Mouse (Mus musculus): ENCODE measurements around the gene Gm20388. TPM values are rescaled to one million over a fixed set of nuclear protein-coding genes. Genes with fewer than 3 reads are reported as not detected.

Gene Gm20388
- polyA plus RNA-seq, 1 experiment from 2014 or later: 5.5 TPM

GRCm38 (mm10) chr8:119981253-119981652, 70.6 kb downstream of the Gm20388 start:
- WGBS: 84% methylated on average over 4 of the region's 4 CpGs
- no peak overlapping the region for H3K4me3 ChIP-seq
- no peaks in the 10 kb centered on the region for H3K36me3 ChIP-seq (replicated peaks)
- 0 out of 2 replicates have a peak, but pooled peaks cover 5% of the 10 kb centered on the region for H3K4me1 ChIP-seq
- no peak overlapping the region for H3K27ac ChIP-seq
- no peak for DNase-seq (ENCODE audit: extremely low spot score, low spot score)
- H3K27me3 ChIP-seq (ENCODE audit: poor library complexity, severe bottlenecking): no peaks in the 10 kb centered on the region
- H3K9me3 ChIP-seq: no peaks in the 10 kb centered on the region

GRCm38 (mm10) chr8:119984085-119984484, 73.4 kb downstream of the Gm20388 start:
- H3K9me3 ChIP-seq: no peaks in the 10 kb centered on the region
- no peak overlapping the region for H3K4me3 ChIP-seq
- peaks cover 7% of the 10 kb centered on the region; the same call in 1 of the 2 replicates for H3K4me1 ChIP-seq
- no peak for DNase-seq (ENCODE audit: extremely low spot score, low spot score)
- no peak overlapping the region for H3K27ac ChIP-seq
- no peaks in the 10 kb centered on the region for H3K36me3 ChIP-seq (replicated peaks)
- no peaks in the 10 kb centered on the region for H3K27me3 ChIP-seq (ENCODE audit: poor library complexity, severe bottlenecking)

GRCm38 (mm10) chr8:119986174-119986573, 75.5 kb downstream of the Gm20388 start:
- Histone ChIP-seq H3K4me3 (no peak overlapping the region), H3K9me3 (no peaks in the 10 kb centered on the region), H3K27me3 (ENCODE audit: poor library complexity, severe bottlenecking) (peaks cover 9% of the 10 kb centered on the region), H3K4me1 (peaks cover 5% of the 10 kb centered on the region; the same call in 1 of the 2 replicates), H3K27ac (no peak overlapping the region), H3K36me3 (replicated peaks) (no peaks in the 10 kb centered on the region)
- no peak for DNase-seq (ENCODE audit: extremely low spot score, low spot score)
- 77% methylated on average over 5 of the region's 5 CpGs for WGBS

- no peaks in the 10 kb centered on the region for H3K9me3 ChIP-seq
- DNase-seq (ENCODE audit: extremely low spot score, low spot score): no peak
- no peaks in the 10 kb centered on the region for H3K36me3 ChIP-seq (replicated peaks)
- H3K4me1 ChIP-seq: peaks cover 19% of the 10 kb centered on the region
- no peak overlapping the region for H3K4me3 ChIP-seq
- WGBS: 80% methylated on average over 15 of the region's 15 CpGs
- no peak overlapping the region for H3K27ac ChIP-seq
- peaks cover 28% of the 10 kb centered on the region for H3K27me3 ChIP-seq (ENCODE audit: poor library complexity, severe bottlenecking)
These were observed 77.4 kb downstream of the Gm20388 start for GRCm38 (mm10) chr8:119988087-119988486.

GRCm38 (mm10) chr8:119992249-119992648, 81.6 kb downstream of the Gm20388 start, which contains the start of gene Crispld2:
TSS of gene Crispld2 (plus strand) at chr8:119992438.
- H3K4me3 ChIP-seq: peak within 1 kb of the TSS; percentile 51
- peaks cover 45% of the 10 kb centered on the region for H3K4me1 ChIP-seq
- H3K36me3 ChIP-seq (replicated peaks): no peaks in the 10 kb centered on the region
- peaks cover 44% of the 10 kb centered on the region for H3K27me3 ChIP-seq (ENCODE audit: poor library complexity, severe bottlenecking)
- H3K9me3 ChIP-seq: no peaks in the 10 kb centered on the region
- under 1% methylated on average over 25 of the region's 25 CpGs for WGBS
- peak within 1 kb of the TSS; percentile 30; the same call in 1 of the 2 replicates for H3K27ac ChIP-seq
- DNase-seq (ENCODE audit: extremely low spot score, low spot score): peak; percentile 87

GRCm38 (mm10) chr8:119994114-119994513, 83.5 kb downstream of the Gm20388 start:
- H3K9me3 ChIP-seq: no peaks in the 10 kb centered on the region
- H3K4me3 ChIP-seq: no peak overlapping the region
- DNase-seq (ENCODE audit: extremely low spot score, low spot score): no peak
- no peaks in the 10 kb centered on the region for H3K36me3 ChIP-seq (replicated peaks)
- H3K27ac ChIP-seq: no peak overlapping the region
- peaks cover 40% of the 10 kb centered on the region for H3K4me1 ChIP-seq
- peaks cover 44% of the 10 kb centered on the region for H3K27me3 ChIP-seq (ENCODE audit: poor library complexity, severe bottlenecking)
- 88% methylated on average over 7 of the region's 7 CpGs for WGBS

GRCm38 (mm10) chr8:119994556-119994955, 83.9 kb downstream of the Gm20388 start:
- peaks cover 44% of the 10 kb centered on the region for H3K27me3 ChIP-seq (ENCODE audit: poor library complexity, severe bottlenecking)
- peaks cover 40% of the 10 kb centered on the region for H3K4me1 ChIP-seq
- WGBS: 60% methylated on average over 6 of the region's 6 CpGs
- H3K4me3 ChIP-seq: no peak overlapping the region
- H3K36me3 ChIP-seq (replicated peaks): no peaks in the 10 kb centered on the region
- H3K27ac ChIP-seq: no peak overlapping the region
- no peak for DNase-seq (ENCODE audit: extremely low spot score, low spot score)
- H3K9me3 ChIP-seq: no peaks in the 10 kb centered on the region

- Histone ChIP-seq H3K4me3 (no peak overlapping the region), H3K4me1 (peaks cover 36% of the 10 kb centered on the region), H3K9me3 (no peaks in the 10 kb centered on the region), H3K27me3 (ENCODE audit: poor library complexity, severe bottlenecking) (peaks cover 24% of the 10 kb centered on the region), H3K27ac (no peak overlapping the region), H3K36me3 (replicated peaks) (no peaks in the 10 kb centered on the region)
- WGBS: 90% methylated on average over 4 of the region's 4 CpGs
- no peak for DNase-seq (ENCODE audit: extremely low spot score, low spot score)
These were observed 86.6 kb downstream of the Gm20388 start for GRCm38 (mm10) chr8:119997266-119997665.

GRCm38 (mm10) chr8:120000461-120000860, 89.8 kb downstream of the Gm20388 start:
- no peak overlapping the region for H3K27ac ChIP-seq

GRCm38 (mm10) chr8:120001712-120002111, 91.1 kb downstream of the Gm20388 start:
- H3K36me3 ChIP-seq (replicated peaks): no peaks in the 10 kb centered on the region
- H3K4me3 ChIP-seq: no peak overlapping the region
- peaks cover 38% of the 10 kb centered on the region for H3K4me1 ChIP-seq
- no peaks in the 10 kb centered on the region for H3K27me3 ChIP-seq (ENCODE audit: poor library complexity, severe bottlenecking)
- no peak for DNase-seq (ENCODE audit: extremely low spot score, low spot score)
- no peaks in the 10 kb centered on the region for H3K9me3 ChIP-seq
- H3K27ac ChIP-seq: no peak overlapping the region
- 80% methylated on average over 7 of the region's 7 CpGs for WGBS

More at GRCm38 (mm10) chr8:120000461-120000860, 89.8 kb downstream of the Gm20388 start:
- no peaks in the 10 kb centered on the region for H3K9me3 ChIP-seq
- H3K4me1 ChIP-seq: peaks cover 37% of the 10 kb centered on the region
- H3K4me3 ChIP-seq: no peak overlapping the region
- no peaks in the 10 kb centered on the region for H3K36me3 ChIP-seq (replicated peaks)
- DNase-seq (ENCODE audit: extremely low spot score, low spot score): no peak
- WGBS: 80% methylated on average over 8 of the region's 8 CpGs
- no peaks in the 10 kb centered on the region for H3K27me3 ChIP-seq (ENCODE audit: poor library complexity, severe bottlenecking)

GRCm38 (mm10) chr8:120002348-120002747, 91.7 kb downstream of the Gm20388 start:
- Histone ChIP-seq H3K27me3 (ENCODE audit: poor library complexity, severe bottlenecking) (peaks cover 4% of the 10 kb centered on the region; the same call in 1 of the 2 replicates), H3K9me3 (no peaks in the 10 kb centered on the region), H3K36me3 (replicated peaks) (no peaks in the 10 kb centered on the region), H3K27ac (0 out of 2 replicates have a peak overlapping the region, but pooled peaks have one; percentile 4), H3K4me1 (peaks cover 41% of the 10 kb centered on the region), H3K4me3 (no peak overlapping the region)
- no peak for DNase-seq (ENCODE audit: extremely low spot score, low spot score)
- WGBS: 66% methylated on average over 9 of the region's 9 CpGs

- 69% methylated on average over 14 of the region's 14 CpGs for WGBS
- Histone ChIP-seq H3K27ac (0 out of 2 replicates have a peak overlapping the region, but pooled peaks have one; percentile 20), H3K27me3 (ENCODE audit: poor library complexity, severe bottlenecking) (peaks cover 6% of the 10 kb centered on the region; the same call in 1 of the 2 replicates), H3K9me3 (no peaks in the 10 kb centered on the region), H3K36me3 (replicated peaks) (no peaks in the 10 kb centered on the region), H3K4me3 (no peak overlapping the region), H3K4me1 (peaks cover 41% of the 10 kb centered on the region)
- DNase-seq (ENCODE audit: extremely low spot score, low spot score): no peak
These were observed 93.6 kb downstream of the Gm20388 start for GRCm38 (mm10) chr8:120004154-120004702.

- Histone ChIP-seq H3K36me3 (replicated peaks) (no peaks in the 10 kb centered on the region), H3K4me1 (peaks cover 44% of the 10 kb centered on the region), H3K27ac (no peak overlapping the region), H3K9me3 (no peaks in the 10 kb centered on the region), H3K27me3 (ENCODE audit: poor library complexity, severe bottlenecking) (peaks cover 6% of the 10 kb centered on the region; the same call in 1 of the 2 replicates), H3K4me3 (no peak overlapping the region)
- no peak for DNase-seq (ENCODE audit: extremely low spot score, low spot score)
- 57% methylated on average over 2 of the region's 2 CpGs for WGBS
These were observed 94.2 kb downstream of the Gm20388 start for GRCm38 (mm10) chr8:120004705-120005381.
